Mouse (Mus musculus): Measurements from ENCODE around the gene Slc23a2.
A peak's percentile ranks its signal among the peaks of the same experiment; 100 is the strongest.

The Slc23a2 gene

DNA sequence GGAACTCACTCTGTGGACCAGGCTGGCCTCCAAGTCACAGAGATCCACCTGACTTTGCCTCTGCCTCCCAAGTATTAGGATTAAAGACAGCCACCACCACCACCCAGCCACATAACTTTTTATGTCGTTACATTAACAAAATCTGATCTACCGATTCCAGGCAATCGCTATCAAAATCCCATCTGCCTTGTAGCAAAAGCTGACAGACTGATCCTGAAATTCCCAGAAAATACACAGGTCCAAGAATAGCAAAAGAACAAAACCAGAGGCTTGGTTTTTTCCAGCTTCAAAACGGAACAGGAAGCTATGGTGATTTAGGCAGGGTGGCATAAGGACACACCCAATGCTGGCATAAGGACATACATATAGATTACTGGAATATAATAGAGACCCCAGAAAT is 10.2 kb downstream of the Slc23a2 start:
- no peak for DNase-seq (ENCODE audit: low spot score in 2 of 2)

GRCm38 (mm10) chr2:132133436-132133835 is 11.5 kb downstream of the Slc23a2 start:
- DNase-seq (ENCODE audit: low spot score in 2 of 2), result no peak

DNA sequence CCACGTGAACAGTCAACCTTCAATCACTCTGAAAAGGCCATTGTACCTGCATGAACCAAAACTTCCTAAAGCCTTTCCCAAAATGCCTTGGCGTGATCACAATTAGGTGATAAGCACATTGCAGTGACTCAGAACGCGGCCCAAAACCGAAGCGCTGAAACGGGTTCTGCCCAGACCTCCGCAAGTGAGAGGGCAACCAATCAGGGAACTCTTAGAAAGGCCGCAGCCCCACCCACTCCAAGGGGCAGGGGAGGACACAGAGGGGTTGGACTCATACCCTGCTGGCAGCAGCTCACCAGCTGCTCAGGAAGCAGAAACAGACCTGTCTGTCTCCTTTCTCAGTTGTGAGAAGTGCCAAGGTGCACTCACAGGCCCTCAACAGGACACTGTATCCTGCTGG is 13.6 kb downstream of the Slc23a2 start:
- DNase-seq (ENCODE audit: low spot score in 2 of 2), result peak in 1 of 2 experiments; percentile 41

- DNase-seq (ENCODE audit: low spot score in 2 of 2), result no peak
Observed at GRCm38 (mm10) chr2:132129980-132130379, 14.9 kb downstream of the Slc23a2 start.

- no peak for DNase-seq (ENCODE audit: low spot score in 2 of 2)
Observed at GRCm38 (mm10) chr2:132129247-132129646, 15.7 kb downstream of the Slc23a2 start.

DNA sequence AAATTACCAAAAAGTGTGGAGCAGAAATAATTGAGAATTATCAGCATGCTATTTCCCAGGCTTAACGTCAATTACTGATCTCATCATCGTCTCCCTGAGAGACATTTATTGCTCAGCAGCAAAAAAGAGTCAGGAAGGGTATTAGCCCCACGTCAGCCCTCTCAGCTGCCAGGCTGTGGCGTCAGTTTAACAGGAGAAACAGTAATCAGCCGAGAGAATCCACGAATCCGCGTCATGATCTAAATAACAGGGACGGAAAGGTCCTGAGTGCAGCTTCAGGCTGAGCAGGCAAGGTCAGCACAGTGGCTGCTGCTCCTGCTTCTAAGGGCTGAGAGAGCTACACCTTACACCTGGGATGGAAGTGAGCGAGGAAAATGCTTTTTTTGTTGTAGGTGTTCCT is 17.0 kb downstream of the Slc23a2 start:
- DNase-seq (ENCODE audit: low spot score in 2 of 2), result no peak

DNA sequence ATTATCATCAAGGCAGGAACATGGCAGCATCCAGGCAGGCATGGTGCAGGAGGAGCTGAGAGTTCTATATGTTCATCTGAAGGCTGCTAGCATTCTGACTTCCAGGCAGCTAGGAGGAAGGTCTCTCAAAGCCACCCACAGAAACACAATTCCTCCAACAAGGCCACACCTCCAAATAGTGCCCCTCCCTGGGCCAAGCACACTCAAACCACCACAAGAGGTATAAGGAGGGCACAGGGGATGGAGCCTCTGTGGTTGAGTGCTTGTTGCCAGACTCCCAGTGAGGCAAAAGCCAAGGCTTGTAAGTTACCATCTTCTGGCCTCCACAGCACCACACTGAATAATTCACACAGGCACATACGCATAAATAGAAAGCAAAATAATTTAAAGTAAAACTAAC is 18.6 kb downstream of the Slc23a2 start:
- no peak for DNase-seq (ENCODE audit: low spot score in 2 of 2)

- DNase-seq (ENCODE audit: low spot score in 2 of 2), result no peak
Observed at GRCm38 (mm10) chr2:132123063-132123462, 21.8 kb downstream of the Slc23a2 start.

DNA sequence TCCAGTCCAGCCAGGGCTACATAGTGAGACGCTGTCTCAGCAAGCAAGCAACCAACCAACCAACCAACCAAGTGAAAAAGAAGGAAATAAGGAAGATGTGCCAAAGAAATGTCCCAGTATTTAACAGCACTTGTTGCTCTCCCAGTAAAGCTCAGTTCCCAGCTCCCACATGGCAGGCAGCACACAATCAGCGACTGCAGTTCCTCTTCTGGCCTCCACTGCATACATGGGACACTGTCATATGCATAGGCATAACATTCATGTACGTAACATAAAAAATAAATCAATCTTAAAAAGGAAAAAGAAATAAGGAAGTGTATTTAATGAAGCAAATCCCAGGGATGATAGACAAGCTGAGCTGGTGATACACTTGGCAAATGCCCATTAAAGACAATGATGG is 23.9 kb downstream of the Slc23a2 start:
- no peak for DNase-seq (ENCODE audit: low spot score in 2 of 2)

DNA sequence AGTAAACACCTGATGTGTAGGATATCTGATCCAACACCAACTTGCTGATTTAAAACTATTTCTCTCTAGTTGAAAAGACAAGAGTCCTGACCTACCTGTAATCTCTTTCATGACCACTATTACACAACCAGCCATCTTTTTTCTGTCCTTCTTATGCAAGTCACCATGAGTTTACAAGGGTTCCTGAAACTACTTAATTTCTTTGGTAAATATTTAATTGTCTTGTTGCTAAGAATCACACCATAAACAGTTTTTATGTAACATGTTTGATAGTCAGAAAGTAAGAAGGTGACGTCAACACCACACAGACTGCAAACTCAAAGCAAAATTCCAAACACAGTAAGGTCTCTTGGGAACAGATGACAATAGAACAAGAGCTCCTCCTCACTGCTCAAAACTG is 26.3 kb downstream of the Slc23a2 start:
- no peak for DNase-seq (ENCODE audit: low spot score in 2 of 2)

GRCm38 (mm10) chr2:132115936-132116335 is 29.0 kb downstream of the Slc23a2 start:
- no peak for DNase-seq (ENCODE audit: low spot score in 2 of 2)

- DNase-seq (ENCODE audit: low spot score in 2 of 2), result no peak
Observed at GRCm38 (mm10) chr2:132115344-132115743, 29.6 kb downstream of the Slc23a2 start.

- no peak for DNase-seq (ENCODE audit: low spot score in 2 of 2)
Observed at GRCm38 (mm10) chr2:132113962-132114759, 30.7 kb downstream of the Slc23a2 start.

DNA sequence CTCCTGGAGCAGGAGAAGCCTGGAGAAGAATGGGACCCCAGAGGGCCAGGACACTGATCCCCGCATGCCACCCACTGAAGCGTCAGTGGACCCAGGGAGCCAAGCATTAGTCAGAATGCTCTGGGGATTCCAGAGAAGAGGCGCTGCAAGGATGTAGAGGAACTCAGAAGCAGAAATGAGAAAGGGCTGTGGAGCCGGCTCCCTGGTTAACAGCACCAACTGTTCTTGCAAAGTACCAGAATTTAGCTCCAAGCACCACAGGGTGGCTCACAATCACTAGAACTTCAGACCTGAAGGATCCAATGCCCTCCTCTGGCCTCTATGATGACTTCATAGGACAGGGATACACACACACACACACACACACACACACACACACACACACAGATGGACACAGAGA is 32.6 kb downstream of the Slc23a2 start:
- DNase-seq (ENCODE audit: low spot score in 2 of 2), result no peak

DNA sequence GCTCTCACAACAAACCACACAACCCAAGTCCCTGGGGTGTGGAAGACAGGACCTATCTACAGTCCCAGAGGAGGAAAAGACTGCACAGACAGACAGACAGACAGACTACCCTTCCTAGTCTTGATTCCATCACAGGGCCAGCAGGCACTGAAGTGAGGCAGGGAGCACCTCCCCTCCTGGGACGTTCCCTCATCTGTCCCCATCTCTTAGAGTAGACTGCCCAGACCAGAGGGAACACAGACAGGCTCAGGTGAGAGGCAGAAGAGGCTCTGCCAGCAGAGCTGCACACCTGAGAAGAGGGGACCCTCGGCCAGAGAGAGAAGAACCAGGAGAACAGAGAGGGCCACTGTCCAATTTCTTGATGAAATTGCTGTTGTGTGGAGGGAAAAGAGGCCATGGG is 33.0 kb downstream of the Slc23a2 start:
- no peak for DNase-seq (ENCODE audit: low spot score in 2 of 2)

DNA sequence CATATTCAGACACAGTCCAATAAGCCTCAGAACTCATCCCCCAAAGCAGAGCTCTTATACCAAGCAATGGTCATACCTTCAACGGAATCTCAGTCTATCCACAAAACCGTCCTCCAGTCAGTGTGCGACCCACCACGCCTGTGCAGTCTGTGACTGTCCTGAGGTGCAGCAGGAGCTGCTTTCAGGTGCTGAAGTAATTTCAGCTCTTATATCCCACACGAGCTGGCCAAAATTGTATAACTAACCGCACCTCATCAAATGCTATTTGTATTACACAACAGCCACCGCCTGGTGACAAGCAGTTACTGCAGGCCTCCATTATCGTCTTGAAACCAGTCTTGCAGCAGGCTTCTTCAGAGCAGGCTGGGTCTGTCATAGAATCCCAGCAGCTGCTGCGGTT is 33.6 kb downstream of the Slc23a2 start:
- peak; percentile 50 to 71 for DNase-seq (ENCODE audit: low spot score in 2 of 2)

GRCm38 (mm10) chr2:132110702-132111101 is 34.2 kb downstream of the Slc23a2 start:
- DNase-seq (ENCODE audit: low spot score in 2 of 2), result no peak

GRCm38 (mm10) chr2:132108988-132109387 is 35.9 kb downstream of the Slc23a2 start:
- no peak for DNase-seq (ENCODE audit: low spot score in 2 of 2)

GRCm38 (mm10) chr2:132107611-132108010 is 37.3 kb downstream of the Slc23a2 start:
- no peak for DNase-seq (ENCODE audit: low spot score in 2 of 2)

DNA sequence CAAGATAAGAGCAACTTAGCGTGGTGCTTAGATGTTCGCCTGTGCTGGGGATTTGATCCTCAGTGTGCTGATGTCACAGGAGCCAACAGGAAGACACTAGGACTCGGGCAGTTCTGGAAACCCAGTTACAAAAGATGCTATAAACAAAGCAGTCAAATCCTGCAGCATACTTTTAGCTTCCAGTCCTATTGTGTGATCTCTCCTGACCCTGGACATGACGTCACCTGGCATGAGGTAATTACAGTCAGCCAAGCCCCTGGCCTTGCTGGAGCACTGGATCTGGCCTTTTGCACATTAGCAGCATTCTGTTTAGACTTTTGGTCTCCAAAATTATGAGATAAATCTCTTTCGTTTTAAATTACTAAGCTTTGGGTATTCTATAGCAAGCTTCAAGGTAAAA is 38.8 kb downstream of the Slc23a2 start:
- no peak for DNase-seq (ENCODE audit: low spot score in 2 of 2)

DNA sequence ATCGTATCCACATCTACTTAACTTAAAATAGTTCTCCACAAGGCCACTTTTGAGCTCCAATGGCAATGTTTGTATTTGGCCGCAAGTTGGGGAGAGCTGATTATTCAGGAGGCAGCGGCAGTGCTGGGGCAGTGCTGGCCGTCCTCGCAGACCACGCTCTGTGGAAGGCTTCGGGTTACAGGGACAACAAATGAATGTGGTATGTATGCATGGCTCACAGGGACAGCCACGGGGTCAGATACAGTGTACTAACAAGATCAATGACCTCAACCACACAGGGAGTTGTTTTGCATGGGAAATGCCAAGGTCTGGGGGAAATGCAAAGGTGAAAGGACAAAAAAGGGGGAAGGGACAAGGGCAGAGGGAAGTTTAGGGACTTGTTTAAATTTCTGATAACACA is 41.6 kb downstream of the Slc23a2 start:
- no peak for DNase-seq (ENCODE audit: low spot score in 2 of 2)

- no peak for DNase-seq (ENCODE audit: low spot score in 2 of 2)
Observed at GRCm38 (mm10) chr2:132102505-132103130, 42.3 kb downstream of the Slc23a2 start.

GRCm38 (mm10) chr2:132098942-132099672 is 45.8 kb downstream of the Slc23a2 start:
- no peak for DNase-seq (ENCODE audit: low spot score in 2 of 2)
